In genomic region chr1:18468496-18468895, GRCm38 (mm10) we compare ENCODE assay signal across 19 mouse cellular contexts.
"Had no signal": no experiment of that assay in that cellular context is flagged by ENCODE, and none has a peak within 500 bp of the region (broad histone marks: within the 10 kb centered on the region; RNA-seq: fewer than 3 reads in every experiment).

No protein-coding gene starts in this region.

- ATAC-seq: liver, postnatal 0 days; lung, postnatal 0 days had no signal

- H3K9ac ChIP-seq: limb, embryonic 12.5 days; limb, embryonic 15.5 days; liver, embryonic 14.5 days; liver, postnatal 0 days; lung, embryonic 14.5 days had no signal

- H3K4me1 ChIP-seq: limb, embryonic 15.5 days; megakaryocyte, embryonic 14.5 days had no signal

- H3K4me2 ChIP-seq: limb, embryonic 12.5 days; limb, embryonic 15.5 days; liver, embryonic 11.5 days; lung, embryonic 14.5 days; midbrain, embryonic 11.5 days had no signal

- H3K36me3 ChIP-seq: limb, embryonic 12.5 days; limb, embryonic 15.5 days had no signal

- DNase-seq: kidney, postnatal 10 days; kidney, postnatal 36 days; layer of hippocampus, postnatal 36 days; liver, postnatal 0 days; lung, embryonic 14.5 days; lung, postnatal 36 days; midbrain, embryonic 14.5 days; thymus, adult 2 months; thymus, postnatal 14 days; thymus, postnatal 4 days had no signal

- H3K4me3 ChIP-seq: left cerebral cortex, adult 2 months; limb, embryonic 12.5 days; limb, embryonic 15.5 days; megakaryocyte, embryonic 14.5 days had no signal

- H3K27ac ChIP-seq: left cerebral cortex, adult 2 months; limb, embryonic 12.5 days; limb, embryonic 15.5 days; liver, embryonic 14.5 days; stomach, postnatal 0 days had no signal

- H3K27me3 ChIP-seq: limb, embryonic 12.5 days; limb, embryonic 15.5 days; megakaryocyte, embryonic 14.5 days had no signal

- H3K9me3 ChIP-seq: limb, embryonic 12.5 days; limb, embryonic 15.5 days; megakaryocyte, embryonic 14.5 days had no signal
